Mouse (Mus musculus) lung, postnatal 0 days (tissue): ENCODE data around the gene Pick1.

Experiments
- CTCF ChIP-seq: IDR thresholded peaks from 2 replicates; pipeline ENCODE4 v1.5.1; 2016; ENCODE audit warnings: antibody characterized with exemption, mild to moderate bottlenecking
- EP300 ChIP-seq: IDR thresholded peaks from 2 replicates; pipeline ENCODE4 v1.6.1; 2016; ENCODE audit warnings: antibody characterized with exemption, mild to moderate bottlenecking, control low read depth

GRCm38 (mm10) chr15:79242574-79243233 is 13.7 kb downstream of the Pick1 start:
- no peak for TF ChIP-seq CTCF
- no peak for TF ChIP-seq EP300
